Mouse (Mus musculus): ENCODE measurements at regions not wholly inside any gene's neighbourhood (a gene's known extent, or its start where the extent isn't known, plus 50 kb on each side); places are given as distances from the start of the nearest gene placed in this dataset.

DNA sequence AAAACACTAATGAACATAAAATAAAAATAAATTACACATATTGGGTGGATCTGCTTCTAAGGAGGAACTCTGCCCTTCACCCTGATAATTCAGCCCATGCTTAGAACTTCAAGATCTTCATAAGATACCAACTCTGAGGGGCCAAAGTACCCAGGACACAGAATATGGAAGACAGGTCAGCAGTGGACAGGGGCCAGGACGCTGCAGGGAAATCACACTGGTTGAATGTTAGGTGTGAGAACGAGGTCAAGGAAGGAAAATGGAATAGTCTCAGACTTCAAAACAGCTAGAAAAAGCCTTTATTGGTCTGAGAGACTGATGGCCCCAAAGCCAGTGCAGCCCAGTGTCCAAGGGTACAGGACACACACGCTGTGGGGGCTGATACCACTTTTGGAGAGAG lies 50.5 kb upstream of the Hs6st1 start:
- no peak for TF ChIP-seq USF1 (IDR thresholded peaks at IDR 0.05; ENCODE audit: low read depth)
- TF ChIP-seq CTCF (IDR thresholded peaks at IDR 0.05; ENCODE audit: control insufficient read depth, insufficient read depth, insufficient read length), result no peak
- no peak for TF ChIP-seq MAX (IDR thresholded peaks at IDR 0.05)

Data from C2C12 (cell line).